Mouse (Mus musculus): ENCODE data around the gene Ppp1r14a. TPM values are rescaled to one million over a fixed set of nuclear protein-coding genes. Genes with fewer than 3 reads are reported as not detected.

The Ppp1r14a gene
- total RNA-seq, 4 experiments from 2014 or later: 2.7 to 3.4 (median 3.0) TPM

GRCm38 (mm10) chr7:29302641-29303040 lies 13.5 kb downstream of the Ppp1r14a start:
- DNase-seq (ENCODE audit: low spot score in 2 of 2): no peak

GRCm38 (mm10) chr7:29303738-29304462 lies 14.8 kb downstream of the Ppp1r14a start, which contains the start of gene Dpf1:
TSS of gene Dpf1 (plus strand) at chr7:29303951.
- peak; percentile 60 to 77 for DNase-seq (ENCODE audit: low spot score in 2 of 2)

- no peak for DNase-seq (ENCODE audit: low spot score in 2 of 2)
Measured at GRCm38 (mm10) chr7:29304463-29305262, 15.6 kb downstream of the Ppp1r14a start.

- no peak for DNase-seq (ENCODE audit: low spot score in 2 of 2)
Measured at GRCm38 (mm10) chr7:29305263-29305988, 16.3 kb downstream of the Ppp1r14a start.

- no peak for DNase-seq (ENCODE audit: low spot score in 2 of 2)
Measured at GRCm38 (mm10) chr7:29306108-29306507, 17.0 kb downstream of the Ppp1r14a start.

- no peak for DNase-seq (ENCODE audit: low spot score in 2 of 2)
Measured at GRCm38 (mm10) chr7:29306619-29307018, 17.5 kb downstream of the Ppp1r14a start.

- peak; percentile 81 to 86 for DNase-seq (ENCODE audit: low spot score in 2 of 2)
Measured at GRCm38 (mm10) chr7:29307350-29308104, 18.4 kb downstream of the Ppp1r14a start.

- no peak for DNase-seq (ENCODE audit: low spot score in 2 of 2)
Measured at GRCm38 (mm10) chr7:29309221-29309721, 20.2 kb downstream of the Ppp1r14a start.

GRCm38 (mm10) chr7:29309749-29310148 lies 20.6 kb downstream of the Ppp1r14a start:
- no peak for DNase-seq (ENCODE audit: low spot score in 2 of 2)

GRCm38 (mm10) chr7:29313051-29313450 lies 23.9 kb downstream of the Ppp1r14a start:
- DNase-seq (ENCODE audit: low spot score in 2 of 2): no peak

- no peak for DNase-seq (ENCODE audit: low spot score in 2 of 2)
Measured at GRCm38 (mm10) chr7:29313572-29314261, 24.6 kb downstream of the Ppp1r14a start.

GRCm38 (mm10) chr7:29314844-29315628 lies 25.9 kb downstream of the Ppp1r14a start:
- DNase-seq (ENCODE audit: low spot score in 2 of 2): no peak

GRCm38 (mm10) chr7:29316137-29316734 lies 27.1 kb downstream of the Ppp1r14a start:
- no peak for DNase-seq (ENCODE audit: low spot score in 2 of 2)

GRCm38 (mm10) chr7:29316976-29317375 lies 27.9 kb downstream of the Ppp1r14a start:
- no peak for DNase-seq (ENCODE audit: low spot score in 2 of 2)

GRCm38 (mm10) chr7:29317558-29317957 lies 28.4 kb downstream of the Ppp1r14a start:
- no peak for DNase-seq (ENCODE audit: low spot score in 2 of 2)

GRCm38 (mm10) chr7:29318115-29318911 lies 29.2 kb downstream of the Ppp1r14a start:
- peak; percentile 20 to 46 for DNase-seq (ENCODE audit: low spot score in 2 of 2)

GRCm38 (mm10) chr7:29319337-29320307 lies 30.5 kb downstream of the Ppp1r14a start:
- no peak for DNase-seq (ENCODE audit: low spot score in 2 of 2)
